Mouse (Mus musculus) megakaryocyte, embryonic 14.5 days (primary cell): ENCODE measurements around the gene Prm1.

Experiments used
- FLI1 ChIP-seq: IDR thresholded peaks from 2 replicates; pipeline ENCODE4 v1.6.1; 2012; ENCODE audit warnings: low read length, inconsistent platforms, mixed read lengths
- GATA1 ChIP-seq: IDR thresholded peaks from 3 replicates; pipeline ENCODE4 v1.6.1; 2012; ENCODE audit warnings: mixed read lengths, low read length, inconsistent platforms, borderline replicate concordance

- TF ChIP-seq FLI1: no peak
- TF ChIP-seq GATA1: no peak
Observed at GRCm38 (mm10) chr16:10836388-10836787, 30.7 kb upstream of the Prm1 start.
